ENCODE assay signal across 26 mouse cellular contexts in genomic region chr3:15255726-15256125, GRCm38 (mm10).
A peak's percentile ranks its signal among the peaks of the same experiment; 100 is the strongest.
DNase-seq lines count a peak whose midpoint lies in the region; ATAC-seq and TF ChIP-seq lines count a peak whose summit lies in the region.
"Had no signal": no experiment of that assay in that cellular context is flagged by ENCODE, and none has a peak within 500 bp of the region (broad histone marks: within the 10 kb centered on the region; RNA-seq: fewer than 3 reads in every experiment).

No protein-coding gene starts in this region.

- H3K27me3 ChIP-seq in midbrain, embryonic 11.5 days (ENCODE audit: control insufficient read depth, insufficient read depth, low read length) = no peaks in the 10 kb centered on the region
- no peaks in the 10 kb centered on the region for H3K27me3 ChIP-seq in midbrain, postnatal 0 days (ENCODE audit: insufficient read depth, low read length)
- H3K27me3 ChIP-seq in ES-Bruce4 (ENCODE audit: control insufficient read depth, insufficient read depth, low read length, poor library complexity, severe bottlenecking) = no peaks in the 10 kb centered on the region
- H3K27me3 ChIP-seq: CH12.LX; embryonic facial prominence, embryonic 13.5 days; embryonic facial prominence, embryonic 15.5 days; forebrain, embryonic 12.5 days had no signal

- no peak overlapping the region for H3K27ac ChIP-seq in midbrain, embryonic 11.5 days (ENCODE audit: low read depth, low read length)
- H3K27ac ChIP-seq in midbrain, postnatal 0 days (ENCODE audit: low read depth, low read length) = no peak overlapping the region
- H3K27ac ChIP-seq in ES-Bruce4 (ENCODE audit: insufficient read depth, low read length) (peak overlapping the region; percentile 37; the same call in 1 of the 2 replicates), ES-E14 (ENCODE audit: insufficient read depth, low read depth, low read length, poor library complexity, severe bottlenecking) (peak overlapping the region; percentile 90)
- H3K27ac ChIP-seq: embryonic facial prominence, embryonic 13.5 days; embryonic facial prominence, embryonic 15.5 days; forebrain, embryonic 10.5 days; forebrain, embryonic 12.5 days had no signal

- H3K9ac ChIP-seq in midbrain, embryonic 11.5 days (ENCODE audit: low read length) = no peak overlapping the region
- no peak overlapping the region for H3K9ac ChIP-seq in midbrain, postnatal 0 days (replicated peaks; ENCODE audit: low read length, poor library complexity, severe bottlenecking)
- no peak overlapping the region for H3K9ac ChIP-seq in ES-Bruce4 (ENCODE audit: low read depth, poor library complexity, severe bottlenecking)
- no peak overlapping the region for H3K9ac ChIP-seq in ES-E14 (ENCODE audit: insufficient read depth, low read depth, low read length, poor library complexity, severe bottlenecking)
- H3K9ac ChIP-seq: embryonic facial prominence, embryonic 13.5 days; embryonic facial prominence, embryonic 15.5 days; forebrain, embryonic 12.5 days had no signal

- in situ Hi-C loops in ES-E14 (cut with MboI; ENCODE audit: low sequenced_read_pairs in 2 of 2, unreplicated experiment in 2 of 2) = loop anchor here (25.0 kb wide), 1 partner anchor 782 kb away; no protein-coding TSS in a partner anchor

- TF ChIP-seq POLR2A in ES-Bruce4 (IDR thresholded peaks at IDR 0.05; ENCODE audit: insufficient read depth, low read length) = no peak

- H3K4me3 ChIP-seq in midbrain, embryonic 11.5 days (ENCODE audit: low read depth, low read length) = no peak overlapping the region
- no peak overlapping the region for H3K4me3 ChIP-seq in midbrain, postnatal 0 days (ENCODE audit: low read depth, low read length)
- H3K4me3 ChIP-seq in ES-Bruce4 (ENCODE audit: low read depth, low read length) (no peak overlapping the region), ES-E14 (ENCODE audit: insufficient read depth in 1 of 2, low read depth in 1 of 2, low read length in 2 of 2, poor library complexity in 1 of 2, severe bottlenecking in 1 of 2) (no peak overlapping the region)
- H3K4me3 ChIP-seq: embryonic facial prominence, embryonic 13.5 days; embryonic facial prominence, embryonic 15.5 days; erythroblast, embryonic 14.5 days; forebrain, embryonic 10.5 days; forebrain, embryonic 12.5 days had no signal

- 82% methylated on average over 6 of the region's 6 CpGs for WGBS in midbrain, embryonic 11.5 days
- WGBS in midbrain, postnatal 0 days = 73% methylated on average over 6 of the region's 6 CpGs

- ATAC-seq in midbrain, embryonic 11.5 days (ENCODE audit: low FRiP score) = 0 out of 2 replicates have a peak, but pooled peaks have one; percentile 19
- no peak for ATAC-seq in midbrain, postnatal 0 days (ENCODE audit: low FRiP score)
- ATAC-seq: CD4-positive, CD25-positive, alpha-beta regulatory T cell, adult 4 months; forebrain, embryonic 14.5 days; forebrain, embryonic 16.5 days had no signal

- TF ChIP-seq CTCF in midbrain, postnatal 0 days (IDR thresholded peaks at IDR 0.05) = no peak
- TF ChIP-seq CTCF in ES-Bruce4 (IDR thresholded peaks at IDR 0.05; ENCODE audit: low read depth, low read length) = no peak

- no peaks in the 10 kb centered on the region for H3K9me3 ChIP-seq in midbrain, embryonic 11.5 days (ENCODE audit: control insufficient read depth, low read length)
- no peaks in the 10 kb centered on the region for H3K9me3 ChIP-seq in midbrain, postnatal 0 days (ENCODE audit: low read length)
- H3K9me3 ChIP-seq in ES-Bruce4 (replicated peaks; ENCODE audit: control insufficient read depth, insufficient read depth, low read length, poor library complexity, severe bottlenecking) (peaks cover 16% of the 10 kb centered on the region), ES-E14 (ENCODE audit: control insufficient read depth, insufficient read depth, low read depth, low read length) (peaks cover 2% of the 10 kb centered on the region)
- H3K9me3 ChIP-seq: embryonic facial prominence, embryonic 13.5 days; embryonic facial prominence, embryonic 15.5 days; forebrain, embryonic 10.5 days; forebrain, embryonic 12.5 days had no signal

- no peak for DNase-seq in midbrain, embryonic 11.5 days (ENCODE audit: low spot score, missing footprints)
- DNase-seq in midbrain, postnatal 0 days (ENCODE audit: low spot score) = no peak
- DNase-seq in ES-E14 (ENCODE audit: low read depth, low spot score) = peak; percentile 33
- DNase-seq in ZHBTc4 (ENCODE audit: low read depth, low spot score) = peak; percentile 80
- no peak for DNase-seq in gastrocnemius, postnatal 14 days
- no peak for DNase-seq in left cerebral cortex, postnatal 10 days (ENCODE audit: extremely low spot score in 1 of 2, low spot score in 2 of 2)
- DNase-seq: adrenal gland, adult 2 months; adrenal gland, postnatal 10 days; adrenal gland, postnatal 25 days; B cell, adult 2 months; cerebellum, adult 11 months; cerebellum, adult 18-20 months; cerebellum, adult 8-10 months; cerebellum, adult 9-11 months; cerebellum, postnatal 36 days; embryo, embryonic 11 days had no signal

- no peak overlapping the region for H3K4me2 ChIP-seq in midbrain, embryonic 11.5 days
- no peak overlapping the region for H3K4me2 ChIP-seq in midbrain, postnatal 0 days (ENCODE audit: low read depth, low read length, poor library complexity, severe bottlenecking)
- H3K4me2 ChIP-seq: embryonic facial prominence, embryonic 13.5 days; embryonic facial prominence, embryonic 15.5 days; forebrain, embryonic 12.5 days had no signal

- no peaks in the 10 kb centered on the region for H3K36me3 ChIP-seq in midbrain, embryonic 11.5 days (ENCODE audit: control insufficient read depth, insufficient read depth, low read length)
- no peaks in the 10 kb centered on the region for H3K36me3 ChIP-seq in midbrain, postnatal 0 days (ENCODE audit: insufficient read depth, low read length)
- H3K36me3 ChIP-seq in ES-Bruce4 (ENCODE audit: control insufficient read depth, insufficient read depth, low read length, poor library complexity, severe bottlenecking) (no peaks in the 10 kb centered on the region), ES-E14 (ENCODE audit: control insufficient read depth, insufficient read depth, low read length, poor library complexity, severe bottlenecking) (no peaks in the 10 kb centered on the region)
- H3K36me3 ChIP-seq: embryonic facial prominence, embryonic 13.5 days; embryonic facial prominence, embryonic 15.5 days; forebrain, embryonic 10.5 days; forebrain, embryonic 12.5 days had no signal

- intact Hi-C loops in gastrocnemius, postnatal 14 days (cut with DNase I; ENCODE audit: low total_unique reads) = no loop called here
- intact Hi-C loops in left cerebral cortex, postnatal 10 days (cut with DNase I) = no loop called here

- no peak for TF ChIP-seq EP300 in ES-Bruce4 (IDR thresholded peaks at IDR 0.05; ENCODE audit: insufficient read depth, low read depth, low read length)

- H3K4me1 ChIP-seq in midbrain, embryonic 11.5 days (ENCODE audit: control insufficient read depth, insufficient read depth, low read length) = no peaks in the 10 kb centered on the region
- no peaks in the 10 kb centered on the region for H3K4me1 ChIP-seq in midbrain, postnatal 0 days (ENCODE audit: insufficient read depth, low read length)
- no peaks in the 10 kb centered on the region for H3K4me1 ChIP-seq in ES-Bruce4 (ENCODE audit: control insufficient read depth, insufficient read depth, low read length)
- no peaks in the 10 kb centered on the region for H3K4me1 ChIP-seq in ES-E14 (ENCODE audit: control insufficient read depth in 2 of 2, insufficient read depth in 2 of 2, low read length in 2 of 2, poor library complexity in 1 of 2)
- H3K4me1 ChIP-seq: embryonic facial prominence, embryonic 13.5 days; embryonic facial prominence, embryonic 15.5 days; forebrain, embryonic 10.5 days; forebrain, embryonic 12.5 days had no signal

TF ChIP-seq in ES-E14, 5 proteins besides CTCF, POLR2A, EP300 and RAD21:
- TF ChIP-seq MAFK (IDR thresholded peaks at IDR 0.05; ENCODE audit: insufficient read depth, low read depth, low read length) = no peak
- TF ChIP-seq HCFC1 (IDR thresholded peaks at IDR 0.05; ENCODE audit: borderline replicate concordance, insufficient read depth, low read length) = no peak
- TF ChIP-seq CHD2 (IDR thresholded peaks at IDR 0.05; ENCODE audit: low read depth, low read length) = no peak
- no peak for TF ChIP-seq ZNF384 (IDR thresholded peaks at IDR 0.05; ENCODE audit: low read depth, low read length)
- no peak for TF ChIP-seq ZC3H11A (IDR thresholded peaks at IDR 0.05; ENCODE audit: borderline replicate concordance, low read depth, low read length)

Comparison
In these comparisons a context has a peak if more than half of its experiments do, and no peak if none do; other contexts are left out.
1. DNase-seq: peak in ES-E14 (single experiment) and ZHBTc4 (single experiment); none in midbrain, embryonic 11.5 days (single experiment), midbrain, postnatal 0 days (single experiment), gastrocnemius, postnatal 14 days (single experiment) and left cerebral cortex, postnatal 10 days (0 of 2).
2. H3K27ac ChIP-seq: peak in ES-Bruce4 (single experiment) and ES-E14 (single experiment); none in midbrain, embryonic 11.5 days (single experiment) and midbrain, postnatal 0 days (single experiment).